Mouse (Mus musculus) c-Kit-positive CD71-positive TER-119-negative erythroid progenitor cells, embryonic 14.5 days (primary cell): ENCODE data around the gene Miga1.
A peak's percentile ranks its signal among the peaks of the same experiment; 100 is the strongest.

Experiments
- DNase-seq: peaks from one replicate; pipeline ENCODE4 v3.0.0-alpha.2; 2013; ENCODE audit warnings: low read depth

Miga1 gene

DNA sequence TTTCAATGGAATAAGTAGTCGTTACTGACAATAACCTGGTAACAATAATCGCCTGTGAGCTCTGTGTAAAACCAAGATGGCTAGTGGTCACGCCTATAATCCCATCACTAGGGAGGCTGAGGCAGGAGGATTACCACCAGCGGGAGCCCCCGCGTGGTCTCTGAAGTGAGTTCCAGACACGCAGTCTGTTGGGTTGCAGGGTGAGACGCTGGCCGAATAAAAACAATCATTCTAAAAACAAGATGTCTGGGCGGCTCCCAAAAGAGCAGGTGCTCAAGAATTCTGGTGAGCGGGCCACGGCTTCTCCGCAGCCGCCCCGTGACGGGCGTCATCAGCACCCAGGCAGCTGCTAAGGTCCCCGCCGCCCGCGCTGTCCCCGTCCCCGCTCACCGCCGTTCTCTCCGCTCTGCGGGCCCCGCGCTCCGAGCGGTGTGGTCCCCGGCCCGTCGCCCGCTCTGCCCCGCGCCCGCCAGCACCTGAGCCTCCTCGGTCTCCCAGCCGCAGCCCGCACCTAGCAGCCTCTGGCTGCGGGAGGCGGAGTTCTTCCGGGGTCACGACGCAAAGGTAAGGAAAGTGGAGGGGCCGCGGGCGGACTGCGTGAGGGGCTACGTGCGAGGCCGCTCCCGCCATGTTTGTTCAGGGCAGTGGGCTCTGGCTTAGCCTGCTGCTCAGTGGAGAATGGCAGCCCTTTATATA, at the start of gene Miga1:
Gene Miga1 (minus strand): TSS at position 546 of the 696 bp plus-strand sequence.
- DNase-seq: no peak

DNA sequence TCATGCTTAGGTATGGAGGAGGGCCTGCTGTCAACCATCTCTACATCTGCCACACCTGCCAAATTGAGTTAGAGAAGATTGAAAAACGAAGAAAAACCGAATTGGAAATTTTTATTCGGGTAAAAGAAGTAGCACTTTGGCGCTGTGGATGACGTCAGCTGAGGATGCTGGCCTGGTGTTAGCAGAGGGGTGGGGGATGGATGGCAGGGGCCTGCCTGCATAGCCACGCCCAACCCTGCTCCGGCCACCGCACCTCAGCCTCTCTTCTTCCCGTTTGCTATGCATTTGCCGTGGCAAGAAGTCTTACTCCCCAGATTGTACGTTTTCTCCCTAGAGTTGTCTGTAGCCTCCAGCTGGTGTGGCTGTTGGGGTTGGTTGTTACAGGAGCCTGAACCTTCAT, 43.9 kb upstream of the Miga1 start:
- no peak for DNase-seq

DNA sequence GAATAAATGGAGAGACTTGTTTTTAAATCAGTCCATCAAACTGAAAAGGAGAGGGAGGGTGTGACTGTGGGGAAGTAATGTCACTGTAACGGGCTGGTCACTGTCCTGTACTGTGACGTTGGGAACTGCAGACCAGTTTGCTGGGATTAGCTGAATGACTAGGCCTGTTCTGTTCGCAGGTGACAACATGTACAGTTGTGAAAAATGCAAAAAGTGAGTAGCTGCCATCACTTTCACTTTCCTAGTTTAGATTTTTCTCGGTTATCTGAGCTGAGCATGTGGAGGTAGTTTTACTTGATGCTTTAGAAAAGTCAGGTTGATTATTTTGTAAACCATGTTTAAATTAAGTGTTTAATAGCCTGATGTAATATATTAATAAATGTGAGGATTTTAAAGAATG, 35.9 kb upstream of the Miga1 start:
- DNase-seq: no peak

- no peak for DNase-seq
These were observed 24.0 kb upstream of the Miga1 start for GRCm38 (mm10) chr3:152364181-152364580.

DNA sequence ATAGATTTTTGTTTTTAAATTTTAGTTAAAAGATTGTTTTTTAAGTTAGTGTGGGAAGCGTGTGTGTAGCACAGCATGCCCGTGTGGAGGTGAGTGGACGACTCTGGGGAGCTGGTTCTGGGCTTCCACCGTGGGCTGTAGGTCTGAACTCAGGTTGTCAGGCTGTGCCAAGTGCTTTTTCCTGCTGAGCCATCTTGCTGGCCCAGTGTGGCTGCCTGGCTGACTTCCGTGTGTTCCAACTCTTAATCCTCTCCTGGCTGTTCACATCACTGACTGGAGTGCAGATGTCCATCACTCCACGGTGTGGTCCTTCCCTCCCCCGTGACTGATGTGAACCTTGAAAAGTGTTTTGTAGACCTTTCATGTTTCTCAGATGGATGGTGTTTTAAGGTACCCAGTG, 18.9 kb upstream of the Miga1 start:
- no peak for DNase-seq

- DNase-seq: no peak
These were observed 16.5 kb upstream of the Miga1 start for GRCm38 (mm10) chr3:152356751-152357150.

DNA sequence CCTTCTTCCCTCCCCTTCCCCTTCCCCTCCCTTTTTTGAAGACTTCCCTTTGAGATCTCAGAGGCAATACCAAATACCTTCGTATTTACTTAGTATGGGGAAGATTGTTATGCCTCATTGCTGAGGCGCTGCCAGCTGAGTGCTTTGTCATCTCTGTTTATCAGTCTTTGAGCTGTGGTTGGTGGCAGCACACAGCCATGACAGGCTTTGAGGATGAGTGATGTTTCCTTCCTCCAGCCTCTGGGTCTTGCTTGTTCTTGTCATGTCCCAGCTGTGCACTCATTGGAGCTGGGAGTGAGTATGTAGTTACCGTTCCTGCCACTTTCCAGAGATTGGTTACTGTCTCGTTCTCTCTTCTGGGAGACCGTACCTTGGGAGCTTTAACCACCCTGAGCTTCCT, 15.2 kb upstream of the Miga1 start:
- DNase-seq: peak; percentile 53

GRCm38 (mm10) chr3:152353434-152354177, 13.4 kb upstream of the Miga1 start:
- no peak for DNase-seq

- no peak for DNase-seq
These were observed 12.1 kb upstream of the Miga1 start for GRCm38 (mm10) chr3:152352289-152352688.

- DNase-seq: no peak
These were observed 10.8 kb upstream of the Miga1 start for GRCm38 (mm10) chr3:152350966-152351365.

DNA sequence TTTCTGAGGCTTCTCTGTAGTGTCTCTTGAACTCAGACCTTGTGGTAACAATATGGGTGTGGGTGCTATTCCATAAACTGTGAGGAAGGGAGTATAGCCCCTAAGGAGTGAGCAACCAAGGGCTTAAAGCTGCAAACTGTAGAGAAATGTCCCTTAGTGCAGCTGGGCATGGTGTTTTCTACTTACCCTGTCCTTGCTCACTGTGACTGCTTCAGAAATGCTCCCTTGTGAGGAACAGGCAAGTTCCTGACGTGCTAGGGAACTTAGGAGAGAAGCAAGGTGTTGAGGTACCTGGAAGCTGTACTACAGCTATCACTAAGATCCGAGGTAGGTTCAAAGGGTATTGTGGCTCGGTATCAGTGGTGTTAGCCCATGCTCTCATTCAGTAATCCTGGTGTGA, 10.2 kb upstream of the Miga1 start:
- no peak for DNase-seq

GRCm38 (mm10) chr3:152348011-152348830, 8.0 kb upstream of the Miga1 start:
- DNase-seq: no peak

- peak; percentile 44 for DNase-seq
These were observed 7.0 kb upstream of the Miga1 start for GRCm38 (mm10) chr3:152347227-152347626.

GRCm38 (mm10) chr3:152346633-152347141, 6.5 kb upstream of the Miga1 start:
- DNase-seq: peak; percentile 32

DNA sequence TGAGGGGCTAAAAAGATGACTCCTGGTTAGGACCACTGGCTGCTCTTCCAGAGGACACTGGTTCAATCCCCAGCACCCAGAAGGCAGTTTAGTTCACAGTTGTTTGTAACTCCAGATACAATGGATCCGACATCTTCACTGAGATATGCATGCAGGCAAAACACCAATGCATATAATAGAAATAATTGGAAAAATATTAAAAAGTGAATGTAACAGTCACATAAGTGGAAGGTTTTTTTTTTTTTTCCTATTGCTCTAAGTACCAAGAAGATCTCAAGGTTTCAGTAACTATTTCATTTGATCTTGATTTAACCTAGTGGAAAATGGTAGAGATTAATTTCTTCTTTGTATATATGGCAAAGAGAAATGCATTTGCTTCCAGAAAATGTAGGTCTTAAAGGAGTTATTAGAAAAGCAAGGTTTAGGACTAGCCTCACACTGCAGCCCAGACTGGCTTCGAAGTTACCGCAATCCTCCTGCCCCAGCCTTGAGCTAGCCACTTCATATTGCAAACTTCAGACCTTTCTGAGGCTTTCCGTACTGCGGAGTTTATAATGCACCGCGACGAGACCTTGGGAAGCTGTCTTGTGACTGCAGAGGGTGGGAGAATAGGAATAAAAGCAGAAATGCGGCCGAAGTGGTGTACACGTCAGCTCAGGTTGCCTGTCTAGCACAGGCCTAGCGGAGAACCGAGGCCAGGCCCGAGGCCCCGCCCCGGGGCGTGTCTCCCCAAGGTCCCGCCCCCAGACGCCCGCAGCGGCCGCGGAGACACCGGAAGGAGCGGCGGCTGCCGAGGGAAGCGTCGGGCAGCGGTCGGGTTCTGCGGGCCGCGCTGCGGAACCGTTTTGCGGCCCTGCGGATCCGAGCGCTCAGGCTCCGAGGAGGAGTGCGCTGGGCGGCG, 5.8 kb upstream of the Miga1 start, which contains the start of gene Usp33:
Gene Usp33 (plus strand): TSS at position 747 of the 901 bp plus-strand sequence.
- DNase-seq: peak; percentile 70

- DNase-seq: no peak
These were observed 2.8 kb upstream of the Miga1 start for GRCm38 (mm10) chr3:152342961-152343517.

GRCm38 (mm10) chr3:152336085-152336484, 4.1 kb downstream of the Miga1 start:
- DNase-seq: no peak

DNA sequence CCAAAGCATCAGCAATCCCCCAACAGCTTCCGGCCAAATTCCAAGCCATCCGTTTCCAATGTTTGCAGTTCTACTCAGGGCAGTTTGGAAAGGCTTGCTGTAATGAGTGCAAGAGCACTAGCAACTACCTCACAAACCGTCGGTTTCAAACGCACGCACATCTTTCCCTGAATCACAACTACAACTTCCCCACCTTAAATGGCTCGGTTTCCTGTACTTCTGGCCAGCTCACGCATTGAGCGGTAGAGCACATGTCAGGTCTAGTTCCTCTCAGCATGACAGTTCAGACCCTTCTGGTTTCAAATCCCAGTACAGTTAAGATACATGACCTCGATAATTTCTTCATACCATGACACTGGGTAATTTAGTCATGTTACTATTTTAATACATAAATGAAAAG, 6.6 kb downstream of the Miga1 start:
- DNase-seq: no peak

DNA sequence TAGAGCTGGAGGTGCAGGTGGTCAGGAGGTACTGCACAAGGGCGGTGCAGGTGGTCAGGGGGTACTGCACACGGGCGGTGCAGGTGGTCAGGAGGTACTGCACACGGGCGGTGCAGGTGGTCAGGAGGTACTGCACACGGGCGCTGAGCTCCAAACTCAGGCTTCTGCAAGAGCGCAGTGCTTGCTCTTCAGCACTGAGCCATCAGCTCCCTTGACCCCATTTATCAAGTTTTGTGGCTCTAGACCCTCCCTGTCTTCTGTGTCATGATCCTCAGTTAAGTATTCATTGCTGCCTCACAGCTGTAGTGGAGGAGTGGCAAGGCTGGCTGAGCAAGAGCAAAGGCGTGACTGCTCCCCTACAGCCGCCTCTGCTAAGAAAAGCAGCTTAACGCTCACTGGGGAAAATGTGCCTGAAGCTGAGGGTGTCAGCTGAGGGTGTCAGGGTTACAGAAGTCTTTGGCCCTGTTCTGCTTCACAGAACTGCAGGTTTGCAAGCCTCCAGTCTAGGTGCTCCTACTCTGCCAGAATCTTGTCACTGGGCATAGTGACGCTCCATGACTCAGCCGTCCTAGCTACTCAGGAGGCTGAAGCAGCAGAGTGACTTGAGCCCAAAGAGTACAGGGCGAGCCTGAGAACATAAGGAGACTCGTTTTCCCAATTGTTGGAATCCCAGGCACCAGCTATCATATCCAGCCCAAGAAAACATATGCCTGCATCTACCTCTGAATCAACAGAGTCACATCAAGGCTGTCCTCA, 7.5 kb downstream of the Miga1 start:
- no peak for DNase-seq

- DNase-seq: no peak
These were observed 8.1 kb downstream of the Miga1 start for GRCm38 (mm10) chr3:152332104-152332503.
